Mouse (Mus musculus): ENCODE results near the gene Ubap2l.

- TF ChIP-seq CTCF (IDR thresholded peaks at IDR 0.05; ENCODE audit: low read depth) (no peak), EP300 (IDR thresholded peaks at IDR 0.05; ENCODE audit: low read depth) (no peak)
Measured at GRCm38 (mm10) chr3:90094453-90094852, 42.0 kb upstream of the Ubap2l start.
